Mouse (Mus musculus): ENCODE data around the gene Zfp143. TPM values are rescaled to one million over a fixed set of nuclear protein-coding genes. Genes with fewer than 3 reads are reported as not detected.

Gene Zfp143
- total and polyA plus RNA-seq, 3 experiments = 17.0 to 23.4 (median 17.5) TPM

- TF ChIP-seq MAZ (IDR thresholded peaks at IDR 0.05; ENCODE audit: low read depth, low read length) (no peak), CHD2 (IDR thresholded peaks at IDR 0.05; ENCODE audit: low read length) (0 out of 2 replicates have a peak, but pooled peaks have one; percentile 11), MEF2A (IDR thresholded peaks at IDR 0.05; ENCODE audit: borderline replicate concordance, low read depth, low read length) (peak; percentile 39; the same call in 1 of the 2 replicates), POLR2AphosphoS2 (IDR thresholded peaks at IDR 0.05; ENCODE audit: low read depth, low read length) (no peak), JUN (IDR thresholded peaks at IDR 0.05; ENCODE audit: insufficient read depth, low read depth, low read length) (no peak), TBP (conservative IDR thresholded peaks at IDR 0.05; ENCODE audit: low read depth, low read length) (no peak), ZNF384 (IDR thresholded peaks at IDR 0.05; ENCODE audit: low read depth, low read length) (peak; percentile 55), SIN3A (IDR thresholded peaks at IDR 0.05; ENCODE audit: low read length) (peak; percentile 44), MXI1 (IDR thresholded peaks at IDR 0.05; ENCODE audit: low read depth, low read length) (peak; percentile 99), SMC3 (IDR thresholded peaks at IDR 0.05; ENCODE audit: low read depth, low read length) (no peak), UBTF (IDR thresholded peaks at IDR 0.05; ENCODE audit: low read depth, low read length) (no peak), MAX (IDR thresholded peaks at IDR 0.05; ENCODE audit: low read length) (peak; percentile 94), EP300 (IDR thresholded peaks at IDR 0.05; ENCODE audit: low read length) (no peak), ZKSCAN1 (IDR thresholded peaks at IDR 0.05; ENCODE audit: borderline replicate concordance, low read depth, low read length) (no peak), POLR2A (IDR thresholded peaks at IDR 0.05; ENCODE audit: low read depth, low read length) (peak; percentile 70), NELFE (IDR thresholded peaks at IDR 0.05; ENCODE audit: low read depth, low read length) (no peak; the same call in 1 of the 2 replicates), PAX5 (IDR thresholded peaks at IDR 0.05; ENCODE audit: low read length) (no peak), KAT2A (IDR thresholded peaks at IDR 0.05; ENCODE audit: insufficient replicate concordance, low read length) (0 out of 2 replicates have a peak, but pooled peaks have one; percentile 48), E2F4 (IDR thresholded peaks at IDR 0.05; ENCODE audit: insufficient replicate concordance, low read depth, low read length) (peak; percentile 91; the same call in 1 of the 2 replicates), MYC (IDR thresholded peaks at IDR 0.05; ENCODE audit: low read depth, low read length) (peak; percentile 77)
Measured at GRCm38 (mm10) chr7:110121516-110122288, 60.7 kb downstream of the Zfp143 start, which contains the start of gene Wee1 (continued).

GRCm38 (mm10) chr7:110122289-110122564, 61.2 kb downstream of the Zfp143 start:
- peaks cover 45% of the 10 kb centered on the region for H3K79me2 ChIP-seq (replicated peaks; ENCODE audit: control insufficient read depth, extremely low read depth, insufficient read depth, poor library complexity, severe bottlenecking)
- H3K4me3 ChIP-seq (replicated peaks in 1 of 3; ENCODE audit: low read depth in 2 of 3, low read length in 2 of 3, poor library complexity in 1 of 3) = peak overlapping the region; percentile 89 to 97 (median 96)
- peaks cover 0 to 21% of the 10 kb centered on the region in 2 experiments; a peak in 2 of 4 replicates for H3K4me1 ChIP-seq (ENCODE audit: control insufficient read depth in 1 of 2, insufficient read depth in 2 of 2)
- in situ Hi-C loops (cut with MboI; ENCODE audit: low pct_ligation_motif_present, low pct_unique_long_range_greater_than_20kb, low sequenced_read_pairs) (no loop called here), dilution Hi-C loops (cut with MboI; ENCODE audit: extremely low pct_ligation_motif_present, extremely low pct_unique_long_range_greater_than_20kb, low sequenced_read_pairs) (no loop called here)
- peak overlapping the region; percentile 53 for H3K27ac ChIP-seq (ENCODE audit: insufficient read depth, low read depth)
- TF ChIP-seq NELFE (IDR thresholded peaks at IDR 0.05; ENCODE audit: low read depth, low read length) (peak; percentile 18; the same call in 1 of the 2 replicates), ZKSCAN1 (IDR thresholded peaks at IDR 0.05; ENCODE audit: borderline replicate concordance, low read depth, low read length) (no peak)
- H3K36me3 ChIP-seq (replicated peaks in 1 of 2; ENCODE audit: control insufficient read depth in 1 of 2, insufficient read depth in 1 of 2, low read length in 1 of 2) = peaks cover 5 to 8% of the 10 kb centered on the region in 2 experiments
- H3K4me2 ChIP-seq (ENCODE audit: insufficient read depth, low read depth, poor library complexity, severe bottlenecking) = peak overlapping the region; percentile 8; the same call in 1 of the 2 replicates
- H3K9ac ChIP-seq (ENCODE audit: insufficient read depth, low read depth) = peak overlapping the region; percentile 72
- no peak for DNase-seq (ENCODE audit: extremely low read depth)
- no peaks in the 10 kb centered on the region for H3K27me3 ChIP-seq (replicated peaks)
- H3K9me3 ChIP-seq (replicated peaks; ENCODE audit: low read length) = no peaks in the 10 kb centered on the region

Data from CH12.LX (cell line).